Mouse (Mus musculus): ENCODE results near the gene Catspere2. TPM values are rescaled to one million over a fixed set of nuclear protein-coding genes. Genes with fewer than 3 reads are reported as not detected.

Catspere2 gene
- total RNA-seq, 2 experiments from 2014 or later, result not detected

- ATAC-seq (replicated peaks; ENCODE audit: poor library complexity, severe bottlenecking), result no peak
These were observed 235.1 kb downstream of the Catspere2 start for GRCm38 (mm10) chr1:178218305-178218704.

GRCm38 (mm10) chr1:178219166-178220077 is 236.2 kb downstream of the Catspere2 start:
- ATAC-seq (replicated peaks; ENCODE audit: poor library complexity, severe bottlenecking), result no peak

Other genes with a start within 250 kb of the Catspere2 start
- gene Adss, start 186.9 kb upstream of the Catspere2 start, total RNA-seq (2014; fragmentation: Nextera tagmentation), result 117 and 118 TPM in 2 replicates
- gene Adss, start 186.9 kb upstream of the Catspere2 start, total RNA-seq (2017), result 214 and 257 TPM in 2 replicates
- gene Desi2, start 204.0 kb downstream of the Catspere2 start, total RNA-seq (2014; fragmentation: Nextera tagmentation), result 10.1 and 15.7 TPM in 2 replicates
- gene Desi2, start 204.0 kb downstream of the Catspere2 start, total RNA-seq (2017), result 15.0 and 17.9 TPM in 2 replicates

Data from granulocyte monocyte progenitor cell, adult 5-6 weeks (primary cell).